Mouse (Mus musculus) heart, embryonic 16.5 days (tissue): ENCODE measurements around the gene Cela3b. TPM values are rescaled to one million over a fixed set of nuclear protein-coding genes. Genes with fewer than 3 reads are reported as not detected.

Source experiments
- ATAC-seq: fragments of 200-750 bp; cut with Nextera tagmentation; replicated peaks from 2 replicates; pipeline ENCODE4 v1.8.0; 2017; ENCODE audit warnings: moderate number of reproducible peaks; ENCODE audit not compliant: insufficient read depth, low FRiP score; ENCODE audit errors: extremely low read depth
- H3K27ac ChIP-seq: fragments of 300-500 bp; sonication (generic); 2 replicates; pipeline ENCODE4 v1.5.1; 2014; ENCODE audit warnings: mild to moderate bottlenecking, low read length, control low read depth, moderate library complexity
- H3K27me3 ChIP-seq: fragments of 300-500 bp; sonication (generic); 2 replicates; pipeline ENCODE4 v1.6.1; 2014; ENCODE audit warnings: low read length, mixed read lengths; ENCODE audit not compliant: control insufficient read depth, insufficient read depth
- H3K36me3 ChIP-seq: fragments of 300-500 bp; sonication (generic); 2 replicates; pipeline ENCODE4 v1.6.1; 2014; ENCODE audit not compliant: control insufficient read depth, insufficient read depth
- H3K4me1 ChIP-seq: fragments of 300-500 bp; sonication (generic); 2 replicates; pipeline ENCODE4 v1.6.1; 2014; ENCODE audit warnings: low read length, mixed read lengths; ENCODE audit not compliant: control insufficient read depth, insufficient read depth
- H3K4me2 ChIP-seq: fragments of 300-500 bp; sonication (generic); 2 replicates; pipeline ENCODE4 v1.6.1; 2014; ENCODE audit warnings: low read depth, mild to moderate bottlenecking, control low read depth, low read length
- H3K4me3 ChIP-seq: fragments of 300-500 bp; sonication (generic); 2 replicates; pipeline ENCODE4 v1.5.1; 2014; ENCODE audit warnings: mild to moderate bottlenecking, control low read depth, low read length
- H3K9ac ChIP-seq: fragments of 300-500 bp; sonication (generic); 2 replicates; pipeline ENCODE4 v1.6.1; 2014; ENCODE audit warnings: low read length, control low read depth
- H3K9me3 ChIP-seq: fragments of 300-500 bp; sonication (generic); replicated peaks from 2 replicates; pipeline ENCODE4 v1.6.1; 2016; ENCODE audit warnings: low read length; ENCODE audit not compliant: control insufficient read depth
- WGBS: fragments of 180-500 bp; shearing (Covaris S2); extraction: QIAGEN DNeasy Blood & Tissue Kit; methylation state at CpG from one replicate; pipeline ENCODE4 v1.1.7; 2014; 5-methylcytosine and 5-hydroxymethylcytosine counted together
- polyA plus RNA-seq: library from polyadenylated mRNA; unstranded; fragments of >200 nt; fragmentation: Nextera tagmentation; extraction: Ambion mirVana; gene quantifications from 2 replicates; pipeline ENCODE4 v1.2.1, GENCODE M21; 2015

Gene Cela3b
- polyA plus RNA-seq, 1 experiment from 2014 or later: 0.35 TPM

DNA sequence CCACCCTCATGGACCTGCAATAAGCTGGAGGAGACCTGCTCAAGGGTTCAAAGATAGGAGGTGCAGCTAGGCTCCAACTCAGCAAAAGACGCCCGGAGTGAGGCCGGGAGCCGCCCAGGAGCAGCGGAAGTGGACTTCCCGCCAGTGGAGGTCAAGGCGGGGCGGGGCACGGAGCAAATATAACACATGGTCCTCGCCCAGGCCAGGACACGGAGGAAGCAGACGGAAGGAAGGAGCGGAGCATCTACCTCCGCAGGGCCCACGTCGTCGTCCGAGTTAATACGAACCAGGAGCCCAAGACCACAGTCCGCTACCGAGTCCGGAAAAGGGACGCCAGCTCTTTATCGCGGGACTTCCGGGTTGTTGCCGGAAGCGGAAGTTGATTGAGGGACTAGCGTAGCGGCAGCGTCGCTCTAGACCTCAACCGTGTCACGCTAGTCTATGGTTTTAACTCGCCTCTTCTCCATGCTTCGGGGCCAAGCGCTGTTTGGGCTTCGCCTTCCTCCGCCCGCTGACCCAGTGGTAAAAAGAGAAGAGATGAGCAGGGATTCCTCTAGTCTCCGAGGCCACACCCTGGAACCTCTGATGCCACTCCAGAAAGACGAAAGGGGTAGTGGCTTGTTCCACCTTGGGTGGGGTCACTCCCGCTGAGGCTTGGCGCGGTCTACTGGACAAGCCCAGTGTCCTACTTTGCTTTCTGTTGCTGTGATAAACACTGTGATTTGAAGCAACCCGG is 42.1 kb downstream of the Cela3b start:
- peak overlapping the region; percentile 93 for H3K9ac ChIP-seq
- no peaks in the 10 kb centered on the region for H3K27me3 ChIP-seq
- H3K27ac ChIP-seq: peak overlapping the region; percentile 92
- peak overlapping the region; percentile 85 for H3K4me2 ChIP-seq
- peak overlapping the region; percentile 87 for H3K4me3 ChIP-seq
- 0 out of 2 replicates have a peak, but pooled peaks cover 3% of the 10 kb centered on the region for H3K9me3 ChIP-seq
- H3K36me3 ChIP-seq: no peaks in the 10 kb centered on the region
- ATAC-seq: peak; percentile 93
- H3K4me1 ChIP-seq: 0 out of 2 replicates have a peak, but pooled peaks cover 5% of the 10 kb centered on the region
- under 1% methylated on average over 46 of the region's 46 CpGs for WGBS

DNA sequence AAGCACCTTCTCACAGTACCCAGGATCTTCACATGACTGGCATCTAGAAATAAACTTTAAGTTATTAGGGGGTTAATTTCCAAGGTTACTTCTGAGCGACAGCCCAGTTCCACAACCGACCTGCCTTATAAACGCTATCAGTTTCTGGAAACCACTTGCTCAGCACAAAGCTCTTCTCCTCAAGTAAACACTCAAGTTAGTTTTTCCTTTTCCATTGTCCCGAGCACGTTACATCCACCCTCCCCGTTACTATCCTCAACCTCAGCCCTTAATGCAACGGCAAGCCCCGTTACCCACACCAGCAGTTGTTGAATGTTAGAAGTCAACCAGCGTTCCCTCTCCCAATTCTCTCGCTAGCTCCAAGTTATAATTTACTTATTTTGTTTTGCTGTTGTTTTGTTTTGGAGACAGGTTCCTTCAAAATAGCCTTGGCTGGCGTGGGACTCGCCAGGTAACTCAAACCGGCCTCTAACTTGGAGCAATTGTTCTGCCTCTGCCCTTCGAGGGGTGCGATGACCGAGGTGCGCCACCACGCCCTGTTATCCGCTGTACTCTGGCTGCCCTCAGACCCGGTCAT is 42.8 kb downstream of the Cela3b start:
- 0 out of 2 replicates have a peak, but pooled peaks cover 3% of the 10 kb centered on the region for H3K9me3 ChIP-seq
- H3K4me2 ChIP-seq: peak overlapping the region; percentile 85
- H3K4me1 ChIP-seq: 0 out of 2 replicates have a peak, but pooled peaks cover 5% of the 10 kb centered on the region
- H3K36me3 ChIP-seq: no peaks in the 10 kb centered on the region
- no peaks in the 10 kb centered on the region for H3K27me3 ChIP-seq
- under 1% methylated on average over 20 of the region's 20 CpGs for WGBS
- H3K27ac ChIP-seq: peak overlapping the region; percentile 92
- ATAC-seq: no peak
- peak overlapping the region; percentile 87 for H3K4me3 ChIP-seq
- peak overlapping the region; percentile 93 for H3K9ac ChIP-seq

DNA sequence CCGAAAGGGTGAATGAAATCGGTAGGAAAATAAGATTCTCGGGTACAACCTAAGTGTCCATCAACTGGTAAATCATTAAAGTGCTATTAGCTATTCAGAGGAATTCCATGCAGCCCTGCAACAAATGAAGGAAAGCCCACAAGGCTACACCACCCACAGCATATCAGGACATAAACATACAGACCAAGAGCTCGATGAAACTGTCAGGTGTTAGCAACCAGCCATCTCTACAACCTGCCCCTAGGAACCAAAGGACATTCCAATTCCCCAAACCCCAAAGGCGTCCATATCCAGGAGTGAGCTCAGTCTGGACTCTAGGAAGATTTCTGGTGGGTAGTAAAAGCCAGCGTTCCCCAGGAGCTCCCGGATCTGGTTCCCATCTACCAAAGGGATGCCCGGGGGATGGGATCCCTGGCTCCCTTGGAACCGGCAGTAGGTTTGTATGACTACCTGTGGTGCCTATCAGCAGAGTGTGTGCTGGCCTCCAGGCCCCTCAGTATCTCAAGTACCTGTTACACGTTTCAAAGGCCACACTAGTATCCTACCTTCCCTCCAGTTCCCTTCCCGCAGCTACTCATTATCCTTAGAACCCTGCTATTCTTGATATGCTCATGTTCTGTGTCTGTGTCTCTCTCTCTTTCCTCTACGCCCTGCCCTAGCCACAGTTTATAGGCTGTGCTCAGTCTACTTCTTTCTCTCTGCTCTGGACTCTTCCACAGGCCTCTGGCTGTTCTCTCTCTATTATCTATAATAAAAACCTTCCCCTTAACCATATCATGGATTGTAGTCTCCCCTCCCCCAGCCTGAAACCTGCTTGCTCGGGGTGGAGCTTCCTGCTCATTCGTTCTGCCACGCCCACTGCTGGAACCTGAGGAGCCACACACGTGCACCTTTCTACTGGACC is 49.4 kb downstream of the Cela3b start:
- Histone ChIP-seq H3K4me2 (peak overlapping the region; percentile 54), H3K9me3 (no peaks in the 10 kb centered on the region), H3K27ac (no peak overlapping the region), H3K9ac (no peak overlapping the region), H3K4me1 (peaks cover 8% of the 10 kb centered on the region), H3K4me3 (no peak overlapping the region), H3K36me3 (no peaks in the 10 kb centered on the region), H3K27me3 (no peaks in the 10 kb centered on the region)
- ATAC-seq: no peak
- 34% methylated on average over 14 of the region's 16 CpGs for WGBS

DNA sequence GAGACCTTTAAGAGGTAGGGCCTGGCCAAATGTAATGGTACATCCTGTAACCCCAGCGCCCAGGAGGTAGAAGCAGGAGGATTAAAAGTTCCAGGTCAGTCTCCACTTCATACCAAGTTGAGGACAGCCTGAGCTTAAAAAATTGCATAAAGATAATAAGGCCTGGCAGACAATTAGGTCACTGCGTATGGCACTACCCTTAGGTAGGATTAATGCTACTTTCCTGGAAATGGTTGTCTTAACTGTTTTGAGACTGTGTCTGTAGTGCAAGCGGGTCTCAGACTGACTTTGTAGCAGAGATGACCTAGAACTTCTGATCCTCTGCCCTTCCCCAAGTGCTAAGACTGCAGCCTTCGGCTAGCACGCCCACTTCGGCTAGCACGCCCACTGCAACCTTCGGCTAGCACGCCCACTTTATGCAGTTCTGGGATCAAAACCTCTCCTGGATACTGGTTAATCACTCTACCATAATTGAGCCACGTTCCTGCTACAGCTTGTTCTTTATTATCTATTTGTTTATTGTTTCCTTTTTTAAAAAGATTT is 50.6 kb downstream of the Cela3b start:
- Histone ChIP-seq H3K4me3 (no peak overlapping the region), H3K27me3 (no peaks in the 10 kb centered on the region), H3K27ac (no peak overlapping the region), H3K4me1 (peaks cover 8% of the 10 kb centered on the region), H3K36me3 (no peaks in the 10 kb centered on the region), H3K4me2 (no peak overlapping the region), H3K9ac (no peak overlapping the region), H3K9me3 (no peaks in the 10 kb centered on the region)
- WGBS: 92% methylated on average over 10 of the region's 10 CpGs
- no peak for ATAC-seq

DNA sequence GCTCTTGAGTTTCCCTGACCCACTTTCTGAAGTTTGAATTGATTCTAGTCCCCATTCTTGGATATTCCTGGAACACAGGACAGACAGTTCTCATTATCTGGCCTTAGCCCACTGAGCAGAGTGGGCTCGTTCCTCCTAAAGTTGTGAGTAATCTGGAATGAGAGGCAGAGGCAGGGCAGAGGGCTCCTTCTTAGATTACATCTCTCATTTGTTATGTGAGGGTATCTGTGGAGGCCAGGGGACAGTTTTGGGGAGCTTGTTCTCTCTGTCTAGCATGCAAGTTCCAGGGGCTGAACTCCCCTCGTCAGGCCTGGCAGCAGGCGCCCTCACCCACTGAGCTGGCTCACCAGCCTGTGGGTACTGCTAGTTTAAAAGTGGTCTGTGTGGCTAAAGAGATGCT is 51.3 kb downstream of the Cela3b start:
- Histone ChIP-seq H3K4me1 (peaks cover 9% of the 10 kb centered on the region), H3K27ac (no peak overlapping the region), H3K9me3 (no peaks in the 10 kb centered on the region), H3K36me3 (no peaks in the 10 kb centered on the region), H3K27me3 (no peaks in the 10 kb centered on the region), H3K4me2 (no peak overlapping the region), H3K4me3 (no peak overlapping the region), H3K9ac (no peak overlapping the region)
- no peak for ATAC-seq
- WGBS: 89% methylated on average over 3 of the region's 3 CpGs

DNA sequence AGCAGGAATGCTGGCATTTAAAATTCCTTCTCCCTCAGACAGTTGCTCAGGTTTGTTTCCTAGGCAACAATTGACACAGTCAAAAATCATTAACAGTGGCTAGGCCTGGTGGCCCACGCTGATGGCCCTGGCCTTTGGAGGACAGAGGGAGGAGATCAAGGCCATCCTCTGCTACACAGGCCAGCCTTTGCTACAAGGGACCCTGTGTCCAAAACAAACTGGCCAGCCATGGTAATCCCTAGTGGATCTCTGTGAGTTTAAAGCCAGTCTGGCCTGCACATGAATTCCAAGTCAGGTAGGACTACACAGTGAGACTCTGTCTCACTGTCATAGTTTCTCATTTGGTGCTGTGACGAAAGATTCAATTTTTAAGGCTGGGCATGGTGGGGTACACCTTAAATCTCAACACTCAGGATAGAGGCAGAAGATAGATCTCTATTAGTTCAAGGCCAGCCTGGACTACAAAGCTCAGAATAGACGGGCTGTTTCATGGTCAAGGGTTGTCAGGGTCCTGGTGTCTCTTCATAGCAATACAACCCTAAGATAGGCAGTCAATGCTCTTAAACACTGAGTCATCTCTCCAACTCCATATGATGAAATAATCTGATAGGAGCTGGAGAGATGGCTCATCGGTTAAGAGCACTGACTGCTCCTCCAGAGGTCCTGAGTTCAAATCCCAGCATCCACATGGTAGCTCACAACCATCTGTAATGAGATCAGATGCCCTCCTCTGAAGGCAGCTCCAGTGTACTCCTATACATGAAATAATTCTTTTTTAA is 52.6 kb downstream of the Cela3b start:
- WGBS: 76% methylated on average over 4 of the region's 4 CpGs
- H3K4me3 ChIP-seq: no peak overlapping the region
- H3K4me1 ChIP-seq: peaks cover 10% of the 10 kb centered on the region
- no peaks in the 10 kb centered on the region for H3K9me3 ChIP-seq
- no peaks in the 10 kb centered on the region for H3K27me3 ChIP-seq
- no peak overlapping the region for H3K27ac ChIP-seq
- no peak overlapping the region for H3K4me2 ChIP-seq
- H3K36me3 ChIP-seq: no peaks in the 10 kb centered on the region
- no peak overlapping the region for H3K9ac ChIP-seq
- no peak for ATAC-seq

DNA sequence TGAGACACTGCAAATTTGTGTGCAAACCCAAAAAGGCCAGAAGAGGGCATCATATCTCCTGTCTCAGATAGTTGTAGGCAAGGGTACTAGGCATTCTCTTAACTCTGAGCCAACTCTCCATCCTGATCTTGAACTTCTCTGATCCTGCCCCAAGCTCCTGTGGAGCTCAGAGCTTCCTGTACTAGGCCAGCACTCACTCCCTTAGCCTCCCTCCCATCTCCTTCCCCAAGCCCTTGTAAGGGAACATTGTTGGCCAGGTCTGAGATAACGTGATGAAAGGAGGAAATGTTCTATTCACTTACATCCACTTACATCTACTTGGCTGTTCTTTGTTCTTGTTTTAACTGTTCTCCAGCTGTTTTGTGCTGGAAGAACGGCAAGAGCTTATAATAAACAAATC is 53.6 kb downstream of the Cela3b start:
- Histone ChIP-seq H3K4me2 (no peak overlapping the region), H3K9ac (no peak overlapping the region), H3K27me3 (no peaks in the 10 kb centered on the region), H3K4me3 (no peak overlapping the region), H3K4me1 (peaks cover 10% of the 10 kb centered on the region), H3K36me3 (no peaks in the 10 kb centered on the region), H3K27ac (no peak overlapping the region), H3K9me3 (no peaks in the 10 kb centered on the region)
- ATAC-seq: no peak
- WGBS: 43% methylated on average over 2 of the region's 2 CpGs
